Mouse (Mus musculus): ENCODE results near the gene Wwox.

DNA sequence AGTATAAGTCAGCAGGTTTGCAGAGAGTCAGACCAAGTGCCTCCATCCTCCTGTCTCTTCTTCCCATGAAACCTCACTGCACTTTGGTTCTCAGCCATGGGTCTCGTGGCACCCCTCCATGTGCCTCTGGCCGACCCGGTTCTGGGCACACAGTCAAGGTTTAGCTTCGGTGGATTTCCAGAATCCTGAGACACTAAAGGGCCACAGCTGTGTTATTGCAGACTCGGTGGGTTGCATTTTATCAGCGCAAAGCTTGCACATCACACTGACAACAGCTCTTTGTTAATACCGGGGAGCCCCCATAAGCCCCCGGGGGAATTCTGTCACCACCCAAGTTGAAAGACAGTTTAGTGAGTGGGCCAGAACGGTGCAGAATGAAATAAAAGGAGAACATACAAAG, 707.6 kb downstream of the Wwox start:
- TF ChIP-seq POLR2A (IDR thresholded peaks at IDR 0.05; ENCODE audit: borderline replicate concordance, low read depth, low read length) (no peak), CTCF (IDR thresholded peaks at IDR 0.05; ENCODE audit: low read depth, low read length) (no peak)
